Mouse (Mus musculus): Measurements from ENCODE around the gene Mlh3. TPM values are rescaled to one million over a fixed set of nuclear protein-coding genes. Genes with fewer than 3 reads are reported as not detected.
A peak's percentile ranks its signal among the peaks of the same experiment; 100 is the strongest.

The Mlh3 gene
- polyA plus RNA-seq, 2 experiments: 8.6 to 12.3 TPM

DNA sequence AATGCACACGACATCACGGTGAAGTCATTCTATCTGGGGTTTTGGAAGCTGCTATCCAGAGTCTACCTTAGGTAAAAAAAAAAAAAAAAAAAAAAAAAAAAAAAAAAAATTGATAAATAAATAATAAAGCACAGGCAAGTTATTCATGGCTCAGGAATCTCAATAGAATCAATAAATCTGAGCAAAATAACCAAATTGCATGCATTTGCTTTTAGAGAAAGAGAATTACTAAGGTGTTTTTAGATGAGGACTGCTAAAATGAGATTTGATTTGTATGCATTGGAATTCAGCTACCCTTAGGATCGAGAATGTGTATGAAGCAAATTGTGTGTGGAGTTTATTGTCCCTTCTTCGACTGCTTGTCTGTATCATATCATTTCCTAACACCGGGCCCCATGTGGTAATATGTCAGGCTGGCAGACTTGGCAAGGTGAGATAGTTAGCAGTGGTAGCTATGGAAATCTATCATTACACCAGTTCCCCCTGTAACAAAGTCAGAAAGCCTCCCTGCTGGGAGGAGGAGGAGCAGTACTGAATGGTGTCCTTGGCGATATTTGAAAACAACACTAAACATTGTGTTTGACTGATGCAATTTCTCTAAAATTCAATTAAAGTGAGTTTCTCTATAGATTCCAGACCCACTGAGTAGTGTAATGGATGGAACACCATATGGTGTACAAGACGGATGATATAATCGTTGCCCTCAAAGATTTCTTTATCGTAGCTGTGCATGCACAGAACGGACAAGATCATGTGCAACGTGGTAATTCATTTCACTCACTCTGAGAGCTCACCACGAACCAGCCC, 10.6 kb upstream of the Mlh3 start:
- 66% methylated on average over 12 of the region's 12 CpGs for WGBS
- no peak for TF ChIP-seq POLR2A (IDR thresholded peaks at IDR 0.05; ENCODE audit: borderline replicate concordance, extremely low read depth, insufficient read depth, insufficient read length)
- H3K27me3 ChIP-seq (ENCODE audit: control insufficient read depth, insufficient read depth, low read length): no peaks in the 10 kb centered on the region
- no peaks in the 10 kb centered on the region for H3K9me3 ChIP-seq (ENCODE audit: control insufficient read depth, low read length)
- peak overlapping the region; percentile 78 for H3K4me3 ChIP-seq (replicated peaks; ENCODE audit: low read length)
- H3K4me1 ChIP-seq (ENCODE audit: control insufficient read depth, insufficient read depth, low read length): peaks cover 5% of the 10 kb centered on the region
- 0 out of 2 replicates have a peak, but pooled peaks have one; percentile 11 for ATAC-seq (ENCODE audit: low FRiP score, low read depth)
- DNase-seq (ENCODE audit: low spot score): no peak
- H3K36me3 ChIP-seq (ENCODE audit: control insufficient read depth, insufficient read depth, low read length): no peaks in the 10 kb centered on the region
- no peak overlapping the region for H3K9ac ChIP-seq (ENCODE audit: low read depth, low read length, severe bottlenecking)
- peak overlapping the region; percentile 93 for H3K4me2 ChIP-seq (replicated peaks; ENCODE audit: low read depth, low read length, severe bottlenecking)
- H3K27ac ChIP-seq (replicated peaks; ENCODE audit: low read depth, low read length): no peak overlapping the region

DNA sequence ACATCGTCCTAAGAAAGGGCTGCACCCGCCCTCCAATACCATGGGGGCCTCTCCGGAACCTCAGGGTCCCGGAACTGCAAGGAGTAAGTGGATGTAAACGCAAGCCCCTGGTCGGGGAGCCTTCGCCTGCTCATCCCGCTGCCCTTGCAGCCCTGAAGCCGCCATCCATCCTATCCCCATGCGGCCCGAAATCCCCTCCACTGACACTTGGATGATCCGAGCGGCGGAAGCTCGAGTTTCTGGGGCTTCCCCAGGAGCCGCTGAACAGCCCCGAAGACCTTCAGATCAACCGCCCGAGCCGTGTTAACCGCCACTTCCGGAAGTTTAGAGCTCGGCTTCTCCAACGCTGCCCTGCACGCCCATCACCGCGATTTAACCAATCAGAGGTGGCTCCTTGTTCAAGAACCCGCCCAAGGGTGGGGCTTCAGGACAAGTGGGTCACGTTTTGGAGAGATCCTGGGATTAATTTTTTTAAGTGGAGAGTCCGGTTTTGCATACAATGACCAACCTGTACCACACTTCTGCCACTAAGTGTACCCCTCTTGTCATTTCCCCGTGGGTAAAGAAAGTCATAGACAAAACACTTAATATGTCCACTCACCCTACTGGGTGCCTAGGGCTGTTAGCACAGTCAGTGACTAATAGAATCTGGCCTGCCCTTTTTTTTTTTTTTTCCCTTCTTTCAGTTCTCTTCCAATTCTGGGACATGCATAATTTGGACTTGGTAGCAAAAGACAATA, 9.9 kb upstream of the Mlh3 start:
- Histone ChIP-seq H3K9ac (ENCODE audit: low read depth, low read length, severe bottlenecking) (peak overlapping the region; percentile 83), H3K27ac (replicated peaks; ENCODE audit: low read depth, low read length) (peak overlapping the region; percentile 63), H3K4me2 (replicated peaks; ENCODE audit: low read depth, low read length, severe bottlenecking) (peak overlapping the region; percentile 93), H3K36me3 (ENCODE audit: control insufficient read depth, insufficient read depth, low read length) (0 out of 2 replicates have a peak, but pooled peaks cover 3% of the 10 kb centered on the region), H3K27me3 (ENCODE audit: control insufficient read depth, insufficient read depth, low read length) (no peaks in the 10 kb centered on the region), H3K4me3 (replicated peaks; ENCODE audit: low read length) (peak overlapping the region; percentile 78), H3K9me3 (ENCODE audit: control insufficient read depth, low read length) (no peaks in the 10 kb centered on the region), H3K4me1 (ENCODE audit: control insufficient read depth, insufficient read depth, low read length) (peaks cover 5% of the 10 kb centered on the region)
- ATAC-seq (ENCODE audit: low FRiP score, low read depth): peak; percentile 96
- under 1% methylated on average over 31 of the region's 31 CpGs for WGBS
- peak; percentile 97 for DNase-seq (ENCODE audit: low spot score)
- 0 out of 2 replicates have a peak, but pooled peaks have one; percentile 41 for TF ChIP-seq POLR2A (IDR thresholded peaks at IDR 0.05; ENCODE audit: borderline replicate concordance, extremely low read depth, insufficient read depth, insufficient read length)

DNA sequence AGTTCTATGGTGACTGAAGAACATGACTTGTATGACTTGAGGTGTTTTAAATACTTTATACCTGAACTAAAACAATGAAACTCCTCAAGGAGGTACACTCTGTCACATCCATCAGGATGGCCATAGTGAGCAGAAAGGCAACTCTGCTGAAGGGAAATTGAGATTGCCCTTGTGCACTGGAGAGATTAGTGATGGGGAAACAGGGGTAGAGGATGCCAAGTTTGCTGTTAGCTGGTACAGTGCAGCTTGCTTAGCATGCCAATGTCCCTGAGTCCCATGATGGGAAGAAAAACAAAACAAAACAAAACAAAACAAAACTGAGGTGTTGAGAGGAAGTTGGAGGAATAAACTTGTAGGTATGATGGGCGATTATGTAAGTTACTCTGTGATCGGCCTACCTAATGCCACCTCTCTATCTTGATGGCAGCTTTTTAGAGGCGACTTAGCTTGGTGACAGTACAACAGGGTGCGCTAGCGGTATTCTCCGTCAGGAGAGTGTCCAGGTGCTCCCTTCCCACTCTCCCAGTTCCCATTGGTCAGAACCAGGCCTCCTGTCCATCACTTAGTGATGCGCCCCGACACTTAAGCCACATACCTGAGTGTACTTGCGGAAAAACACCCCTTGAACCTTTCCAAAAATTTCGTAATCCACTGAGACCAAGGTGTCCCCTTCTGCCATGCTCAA, 9.1 kb upstream of the Mlh3 start:
- WGBS: 5% methylated on average over 10 of the region's 10 CpGs

DNA sequence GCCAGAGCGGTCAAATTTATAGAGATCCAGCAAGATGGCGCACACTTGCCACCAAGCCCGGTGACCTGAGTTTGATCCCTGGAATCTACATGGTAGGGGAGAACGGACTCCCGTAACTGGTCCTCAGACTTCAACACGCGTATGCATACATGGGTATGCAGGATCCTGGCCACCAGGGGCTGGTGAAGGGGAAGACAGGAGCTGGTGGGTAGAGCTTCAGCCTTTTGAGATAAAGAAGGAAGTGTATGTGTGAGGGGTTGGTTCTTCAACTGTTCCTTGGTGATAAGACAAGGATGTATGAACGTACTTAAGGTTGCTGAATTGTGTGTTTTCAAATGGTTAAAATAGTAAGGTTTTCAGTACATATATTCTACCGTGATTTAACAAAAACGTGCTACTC, 8.5 kb upstream of the Mlh3 start:
- no peaks in the 10 kb centered on the region for H3K27me3 ChIP-seq (ENCODE audit: control insufficient read depth, insufficient read depth, low read length)
- TF ChIP-seq POLR2A (IDR thresholded peaks at IDR 0.05; ENCODE audit: borderline replicate concordance, extremely low read depth, insufficient read depth, insufficient read length): no peak
- peaks cover 5% of the 10 kb centered on the region for H3K4me1 ChIP-seq (ENCODE audit: control insufficient read depth, insufficient read depth, low read length)
- H3K27ac ChIP-seq (replicated peaks; ENCODE audit: low read depth, low read length): no peak overlapping the region
- no peak overlapping the region for H3K9ac ChIP-seq (ENCODE audit: low read depth, low read length, severe bottlenecking)
- H3K4me2 ChIP-seq (replicated peaks; ENCODE audit: low read depth, low read length, severe bottlenecking): no peak overlapping the region
- no peak for ATAC-seq (ENCODE audit: low FRiP score, low read depth)
- DNase-seq (ENCODE audit: low spot score): no peak
- no peaks in the 10 kb centered on the region for H3K9me3 ChIP-seq (ENCODE audit: control insufficient read depth, low read length)
- no peak overlapping the region for H3K4me3 ChIP-seq (replicated peaks; ENCODE audit: low read length)
- 93% methylated on average over 10 of the region's 10 CpGs for WGBS
- H3K36me3 ChIP-seq (ENCODE audit: control insufficient read depth, insufficient read depth, low read length): 0 out of 2 replicates have a peak, but pooled peaks cover 8% of the 10 kb centered on the region

More for the DNA sequence above, 9.1 kb upstream of the Mlh3 start:
- Histone ChIP-seq H3K27me3 (ENCODE audit: control insufficient read depth, insufficient read depth, low read length) (no peaks in the 10 kb centered on the region), H3K4me3 (replicated peaks; ENCODE audit: low read length) (peak overlapping the region; percentile 78), H3K9me3 (ENCODE audit: control insufficient read depth, low read length) (no peaks in the 10 kb centered on the region), H3K9ac (ENCODE audit: low read depth, low read length, severe bottlenecking) (peak overlapping the region; percentile 83), H3K36me3 (ENCODE audit: control insufficient read depth, insufficient read depth, low read length) (0 out of 2 replicates have a peak, but pooled peaks cover 8% of the 10 kb centered on the region), H3K4me1 (ENCODE audit: control insufficient read depth, insufficient read depth, low read length) (peaks cover 5% of the 10 kb centered on the region), H3K4me2 (replicated peaks; ENCODE audit: low read depth, low read length, severe bottlenecking) (peak overlapping the region; percentile 93), H3K27ac (replicated peaks; ENCODE audit: low read depth, low read length) (peak overlapping the region; percentile 63)
- DNase-seq (ENCODE audit: low spot score) (no peak), ATAC-seq (ENCODE audit: low FRiP score, low read depth) (0 out of 2 replicates have a peak, but pooled peaks have one; percentile 2)
- TF ChIP-seq POLR2A (IDR thresholded peaks at IDR 0.05; ENCODE audit: borderline replicate concordance, extremely low read depth, insufficient read depth, insufficient read length): no peak

DNA sequence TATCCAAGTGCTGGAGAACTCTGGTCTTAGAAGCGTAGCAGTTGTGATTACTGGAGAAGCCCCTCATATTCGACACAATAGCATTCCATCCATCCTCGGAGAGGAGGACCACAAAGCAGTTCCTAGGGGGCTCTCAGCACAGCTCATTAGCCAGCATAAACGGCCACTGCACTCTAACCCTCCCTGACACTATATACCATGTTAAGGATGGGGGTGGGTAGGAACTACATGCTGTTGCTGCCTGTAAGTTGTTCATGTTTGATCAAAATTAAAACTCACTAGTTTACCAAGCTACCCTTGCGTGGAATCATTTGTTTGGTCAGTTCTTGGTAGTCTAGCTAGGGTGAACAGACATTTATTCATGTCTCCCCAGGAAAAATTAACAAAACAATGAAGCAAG, 5.9 kb upstream of the Mlh3 start:
- DNase-seq (ENCODE audit: low spot score) (no peak), ATAC-seq (ENCODE audit: low FRiP score, low read depth) (no peak)
- 72% methylated on average over 5 of the region's 5 CpGs for WGBS
- Histone ChIP-seq H3K9ac (ENCODE audit: low read depth, low read length, severe bottlenecking) (no peak overlapping the region), H3K36me3 (ENCODE audit: control insufficient read depth, insufficient read depth, low read length) (0 out of 2 replicates have a peak, but pooled peaks cover 8% of the 10 kb centered on the region), H3K4me1 (ENCODE audit: control insufficient read depth, insufficient read depth, low read length) (peaks cover 5% of the 10 kb centered on the region), H3K9me3 (ENCODE audit: control insufficient read depth, low read length) (no peaks in the 10 kb centered on the region), H3K4me2 (replicated peaks; ENCODE audit: low read depth, low read length, severe bottlenecking) (no peak overlapping the region), H3K27ac (replicated peaks; ENCODE audit: low read depth, low read length) (no peak overlapping the region), H3K4me3 (replicated peaks; ENCODE audit: low read length) (no peak overlapping the region), H3K27me3 (ENCODE audit: control insufficient read depth, insufficient read depth, low read length) (no peaks in the 10 kb centered on the region)
- no peak for TF ChIP-seq POLR2A (IDR thresholded peaks at IDR 0.05; ENCODE audit: borderline replicate concordance, extremely low read depth, insufficient read depth, insufficient read length)
